Mouse (Mus musculus): ENCODE measurements around the gene Dnajb6. TPM values are rescaled to one million over a fixed set of nuclear protein-coding genes. Genes with fewer than 3 reads are reported as not detected.
"Not testable (repeated sequence)": the region's sequence is repeated elsewhere in the genome, so short reads cannot be mapped to it uniquely, and the experiment has no call there.

Dnajb6 gene
- total and polyA plus RNA-seq, 3 experiments, result 46.2 to 138 (median 117) TPM

GRCm38 (mm10) chr5:29759318-29759717 lies 23.8 kb downstream of the Dnajb6 start:
- DNase-seq, result no peak

GRCm38 (mm10) chr5:29770935-29771334 lies 35.4 kb downstream of the Dnajb6 start:
- DNase-seq, result no peak

- peak; percentile 34 for DNase-seq
These were observed 36.5 kb downstream of the Dnajb6 start for GRCm38 (mm10) chr5:29772038-29772437.

GRCm38 (mm10) chr5:29772651-29773330 lies 37.3 kb downstream of the Dnajb6 start:
- no peak for DNase-seq

- DNase-seq, result no peak
These were observed 38.1 kb downstream of the Dnajb6 start for GRCm38 (mm10) chr5:29773460-29774150.

GRCm38 (mm10) chr5:29775437-29775836 lies 39.9 kb downstream of the Dnajb6 start:
- DNase-seq, result no peak

GRCm38 (mm10) chr5:29778029-29778428 lies 42.5 kb downstream of the Dnajb6 start:
- no peak for DNase-seq

- not testable (repeated sequence) for DNase-seq
These were observed 44.2 kb downstream of the Dnajb6 start for GRCm38 (mm10) chr5:29779733-29780132.

- no peak for DNase-seq
These were observed 46.8 kb downstream of the Dnajb6 start for GRCm38 (mm10) chr5:29782261-29782660.

GRCm38 (mm10) chr5:29784906-29785305 lies 49.4 kb downstream of the Dnajb6 start:
- not testable (repeated sequence) for DNase-seq

- DNase-seq, result not testable (repeated sequence)
These were observed 50.5 kb downstream of the Dnajb6 start for GRCm38 (mm10) chr5:29785953-29786352.

GRCm38 (mm10) chr5:29794933-29795332 lies 59.4 kb downstream of the Dnajb6 start:
- DNase-seq, result not testable (repeated sequence)

GRCm38 (mm10) chr5:29808940-29809339 lies 73.5 kb downstream of the Dnajb6 start:
- DNase-seq, result no peak

- not testable (repeated sequence) for DNase-seq
These were observed 76.0 kb downstream of the Dnajb6 start for GRCm38 (mm10) chr5:29811377-29811921.

- DNase-seq, result no peak
These were observed 81.2 kb downstream of the Dnajb6 start for GRCm38 (mm10) chr5:29816523-29817242.

- no peak for DNase-seq
These were observed 81.9 kb downstream of the Dnajb6 start for GRCm38 (mm10) chr5:29817400-29817799.

GRCm38 (mm10) chr5:29818287-29818686 lies 82.8 kb downstream of the Dnajb6 start:
- no peak for DNase-seq

- DNase-seq, result peak; percentile 18
These were observed 89.3 kb downstream of the Dnajb6 start for GRCm38 (mm10) chr5:29824796-29825195.

- no peak for DNase-seq
These were observed 91.3 kb downstream of the Dnajb6 start for GRCm38 (mm10) chr5:29826780-29827179.

GRCm38 (mm10) chr5:29842444-29843166 lies 107.1 kb downstream of the Dnajb6 start:
- DNase-seq, result peak; percentile 64

GRCm38 (mm10) chr5:29845038-29845437 lies 109.5 kb downstream of the Dnajb6 start:
- no peak for DNase-seq

- no peak for DNase-seq
These were observed 112.0 kb downstream of the Dnajb6 start for GRCm38 (mm10) chr5:29847494-29847893.
